Mouse (Mus musculus): ENCODE data around the gene Ttc23.

DNA sequence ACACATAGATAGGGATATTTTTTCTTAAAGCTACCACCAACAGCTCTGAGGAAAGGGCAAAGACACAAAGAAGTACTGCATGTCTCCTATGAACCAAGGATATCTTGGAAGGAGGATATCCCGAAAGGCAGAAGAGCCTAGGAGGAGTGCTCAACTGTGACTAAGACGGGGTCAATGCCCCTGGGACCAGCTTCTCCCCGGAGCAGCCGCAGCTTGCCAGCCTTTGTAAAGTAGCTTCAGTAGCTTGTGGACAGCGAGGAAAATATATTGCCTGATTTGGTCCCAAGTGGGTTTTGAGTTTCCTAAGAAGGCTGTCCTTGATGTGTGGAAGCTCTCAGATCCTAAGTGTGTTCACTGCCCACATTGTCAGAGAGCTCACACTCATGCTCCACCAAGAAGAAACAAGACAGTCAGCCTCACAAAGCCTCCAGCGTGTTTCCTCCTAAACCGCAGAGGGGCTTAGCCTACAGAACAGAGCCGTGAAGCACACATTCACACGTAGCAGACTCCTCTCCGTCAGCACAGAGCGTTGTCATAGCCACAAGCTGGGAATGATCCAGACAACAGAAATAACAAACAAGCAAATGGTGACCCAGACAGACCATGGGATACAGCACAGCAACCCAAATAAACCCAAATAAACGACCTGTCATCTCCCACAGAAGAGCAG, 129.6 kb downstream of the Ttc23 start:
- TF ChIP-seq CTCF (IDR thresholded peaks at IDR 0.05; ENCODE audit: low read depth, low read length), result no peak
- no peak for TF ChIP-seq POLR2A (IDR thresholded peaks at IDR 0.05; ENCODE audit: extremely low read depth, insufficient read depth, low read length)

All from liver, adult 2 months (tissue).